Mouse (Mus musculus) erythroblast, embryonic 14.5 days (primary cell): ENCODE data around the gene Brca1.
"Not testable (repeated sequence)": the region's sequence is repeated elsewhere in the genome, so short reads cannot be mapped to it uniquely, and the experiment has no call there.

Source experiments
- GATA1 ChIP-seq: IDR thresholded peaks from 2 replicates; pipeline ENCODE4 v1.6.1; 2012; ENCODE audit warnings: low read length, inconsistent platforms, mixed read lengths
- TAL1 ChIP-seq: IDR thresholded peaks from 3 replicates; pipeline ENCODE4 v1.6.1; 2012; ENCODE audit warnings: low read length, inconsistent platforms, mixed read lengths

GRCm38 (mm10) chr11:101441450-101442126 lies 110.2 kb downstream of the Brca1 start:
- TF ChIP-seq GATA1, TAL1: not testable (repeated sequence)
